Mouse (Mus musculus) small intestine, adult 2 months (tissue): ENCODE data around the gene Fam47e.

ENCODE experiments used
- CTCF ChIP-seq: fragments of 200-500 bp; IDR thresholded peaks from 2 replicates; pipeline ENCODE4 v1.5.1; 2012; ENCODE audit warnings: low read depth, mild to moderate bottlenecking, control low read depth, inconsistent platforms, low read length, moderate library complexity, mixed read lengths; ENCODE audit not compliant: insufficient replicate concordance, insufficient read length; ENCODE audit errors: extremely low read depth
- POLR2A ChIP-seq: fragments of 200-500 bp; IDR thresholded peaks from 2 replicates; pipeline ENCODE4 v1.6.1; 2012; ENCODE audit warnings: low read depth, mild to moderate bottlenecking, control low read depth, inconsistent platforms, low read length, moderate library complexity

GRCm38 (mm10) chr5:92602691-92603690 is 48.1 kb downstream of the Fam47e start, which contains the start of gene Stbd1:
- no peak for TF ChIP-seq CTCF
- peak; percentile 37 for TF ChIP-seq POLR2A
